Mouse (Mus musculus): Measurements from ENCODE around the gene Klhl4.

- TF ChIP-seq CTCF (IDR thresholded peaks at IDR 0.05; ENCODE audit: low read depth, low read length) (no peak), EP300 (IDR thresholded peaks at IDR 0.05; ENCODE audit: insufficient read depth, low read depth, low read length) (no peak)
Observed at GRCm38 (mm10) chrX:114486691-114487090, 12.6 kb downstream of the Klhl4 start.

All from ES-Bruce4 (cell line).